Mouse (Mus musculus) stomach, postnatal 0 days (tissue): ENCODE data around the gene Ccdc151.

ENCODE experiments used
- CTCF ChIP-seq: IDR thresholded peaks from 2 replicates; pipeline ENCODE4 v1.5.1; 2016; ENCODE audit warnings: antibody characterized with exemption, low read depth, mild to moderate bottlenecking, moderate library complexity
- EP300 ChIP-seq: optimal IDR thresholded peaks from 2 replicates; pipeline ENCODE3; 2016; ENCODE audit warnings: antibody characterized with exemption

GRCm38 (mm10) chr9:22024592-22024991 lies 22.2 kb upstream of the Ccdc151 start:
- TF ChIP-seq CTCF, result no peak
- no peak for TF ChIP-seq EP300
